Mouse (Mus musculus): ENCODE measurements around the gene Abca8a.

GRCm38 (mm10) chr11:109981872-109982271 lies 113.9 kb downstream of the Abca8a start:
- no peak for TF ChIP-seq POLR2A (IDR thresholded peaks at IDR 0.05; ENCODE audit: borderline replicate concordance, low read depth, low read length)
- no peak for TF ChIP-seq CTCF (IDR thresholded peaks at IDR 0.05; ENCODE audit: low read depth, low read length)

Measured in bone marrow macrophage, adult 2 months (primary cell).